Mouse (Mus musculus) embryo, embryonic 11.5 days (tissue): ENCODE measurements at regions not wholly inside any gene's neighbourhood (a gene's known extent, or its start where the extent isn't known, plus 50 kb on each side); places are given as distances from the start of the nearest gene placed in this dataset.

Experiments used
- DNase-seq: peaks from one replicate; pipeline ENCODE4 v3.0.0-alpha.2; 2012; ENCODE audit warnings: low read depth, low spot score

DNA sequence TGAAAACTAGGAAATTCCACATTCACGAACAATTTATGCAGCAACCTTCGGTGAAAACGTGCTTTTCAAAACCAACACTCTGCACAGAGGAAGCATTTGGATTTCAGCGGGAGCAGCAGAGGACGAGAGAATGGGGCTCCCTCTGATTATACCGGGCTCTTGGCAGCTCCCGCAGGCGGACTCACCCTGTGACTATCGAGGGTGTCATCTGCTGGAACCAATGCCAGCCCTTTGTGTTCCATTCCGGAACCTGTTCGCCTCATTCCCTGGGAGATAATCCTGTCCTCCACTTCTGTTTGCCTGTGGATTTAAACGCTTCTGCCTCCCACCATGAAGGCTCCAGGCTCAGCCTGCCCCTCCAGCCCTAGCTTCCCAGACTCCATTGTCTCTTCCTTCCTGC, 77.1 kb downstream of the Utp18 start:
- DNase-seq: no peak

DNA sequence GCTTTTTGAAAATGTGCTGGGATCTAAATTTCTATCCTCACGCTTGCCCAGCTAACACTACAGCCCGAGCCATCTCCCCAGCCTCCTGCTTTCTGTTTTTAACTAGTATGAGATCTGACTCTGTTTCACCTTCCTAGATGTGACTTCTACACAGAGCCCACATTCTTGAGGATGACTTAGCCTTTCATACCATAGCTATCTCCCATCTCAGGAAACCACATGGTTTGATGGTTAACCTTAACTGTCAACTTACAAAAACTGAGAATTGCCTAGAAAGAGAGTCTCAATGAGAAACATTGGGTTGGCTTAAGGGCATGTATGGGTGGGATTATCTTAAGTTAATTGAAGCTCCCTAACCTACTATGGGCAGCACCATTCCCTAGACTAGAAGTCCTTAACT, 78.4 kb downstream of the Utp18 start:
- DNase-seq: no peak

DNA sequence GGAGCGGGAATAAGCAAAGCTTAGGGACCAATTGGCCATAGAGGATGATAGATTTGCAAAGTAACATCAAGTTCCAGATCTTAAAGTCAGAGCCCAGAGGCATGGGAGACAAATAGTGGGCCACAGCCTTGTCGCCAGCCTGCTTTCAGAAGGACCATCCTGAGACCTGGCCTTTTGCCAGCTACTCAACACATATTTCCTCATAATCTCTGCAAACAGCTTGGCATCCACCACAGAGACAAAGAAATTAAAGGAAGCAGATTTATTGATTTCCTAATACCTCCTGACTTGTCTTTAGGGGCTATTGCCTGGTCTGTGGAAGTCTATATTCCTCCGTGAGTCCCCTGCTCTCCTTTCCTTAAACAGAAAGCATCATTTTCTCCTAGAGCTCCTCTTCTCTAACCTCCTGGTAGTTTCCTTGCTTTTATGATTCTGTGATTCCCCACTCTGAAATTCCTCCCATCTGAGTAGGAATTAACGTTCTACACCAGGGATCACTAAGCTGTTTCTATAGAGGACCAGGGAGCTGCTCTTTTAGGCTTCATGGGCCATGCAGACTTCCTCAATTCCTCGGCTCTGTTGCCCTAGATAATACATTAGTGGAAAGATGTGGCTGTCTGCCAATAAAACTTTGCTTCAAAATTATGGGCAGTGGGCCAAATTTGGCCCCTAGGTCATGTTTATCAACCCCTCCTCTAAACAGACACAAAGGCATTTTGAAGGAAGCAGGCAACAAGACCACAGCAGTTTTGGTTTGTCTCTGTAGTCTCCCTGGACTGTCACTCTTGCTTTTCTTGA, 114.2 kb downstream of the Utp18 start:
- DNase-seq: no peak

DNA sequence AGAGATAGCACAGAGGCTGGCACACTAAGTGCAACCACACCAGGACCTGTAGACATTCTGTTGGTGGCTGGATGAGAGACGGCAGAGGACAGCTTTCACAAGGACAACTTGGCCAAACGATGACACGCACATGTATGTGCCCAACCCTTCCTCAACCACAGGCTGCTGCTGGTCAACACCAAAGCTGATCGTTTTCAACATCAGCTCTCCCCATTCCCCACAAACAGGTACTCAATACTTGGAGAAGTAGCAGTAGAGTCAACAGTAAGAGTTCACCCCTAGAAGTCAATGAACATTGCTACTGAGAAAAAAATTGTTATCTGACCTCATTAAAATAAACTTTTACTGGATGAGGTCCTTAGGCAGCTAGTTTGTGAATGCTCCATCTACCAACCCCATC, 119.6 kb downstream of the Utp18 start:
- DNase-seq: no peak

DNA sequence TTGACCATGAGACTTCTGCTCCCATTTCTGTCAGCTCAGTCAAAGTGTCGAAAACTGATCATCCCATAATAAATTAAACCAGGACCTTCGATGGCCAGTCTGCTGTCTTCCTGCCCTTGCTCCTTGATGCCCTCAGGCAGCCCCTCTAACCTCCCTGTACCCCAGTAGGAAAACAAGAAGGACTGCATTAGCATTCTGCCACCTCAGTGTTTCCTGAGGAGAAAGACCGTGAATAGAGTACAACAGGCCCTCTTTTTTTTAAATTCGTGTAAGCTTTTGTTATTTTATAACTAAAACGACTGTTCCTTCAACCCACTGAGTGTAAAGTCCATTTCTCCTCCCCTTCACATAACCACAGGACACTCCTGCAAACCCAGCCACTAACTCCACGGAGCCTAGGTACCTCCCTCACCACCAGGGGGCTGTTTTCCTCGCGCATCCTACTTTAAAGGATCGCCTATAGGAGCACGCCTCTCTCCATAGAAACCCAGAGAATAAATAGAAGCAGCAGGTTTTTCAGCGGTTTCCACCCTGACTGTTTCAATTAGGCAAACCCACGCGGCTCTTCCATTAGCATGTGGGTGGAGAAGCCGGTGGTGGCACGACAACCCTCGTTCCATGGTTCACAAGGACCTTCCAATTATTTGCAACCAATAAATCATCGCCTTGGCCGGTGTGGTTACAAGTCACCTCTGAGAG, 122.6 kb downstream of the Utp18 start:
- DNase-seq: peak; percentile 45

DNA sequence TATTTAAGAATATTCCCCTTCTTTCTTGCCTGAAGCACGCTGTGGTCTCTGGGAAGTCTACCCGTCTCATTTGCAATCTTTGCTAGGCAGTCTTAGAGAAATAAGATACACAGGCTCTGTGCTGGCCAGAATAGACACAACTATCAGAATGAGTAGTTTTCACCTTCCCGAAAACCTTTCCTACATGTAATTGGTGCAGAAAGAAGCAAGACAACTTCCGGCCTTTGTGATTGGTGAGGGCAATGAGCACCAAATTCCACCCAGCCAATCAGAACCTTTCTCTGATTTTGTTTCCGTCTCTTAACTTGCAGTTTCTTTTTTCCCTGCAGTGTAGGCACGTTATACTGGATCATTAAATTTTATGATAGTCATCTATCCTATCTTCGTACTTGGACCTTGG, 127.7 kb downstream of the Utp18 start:
- no peak for DNase-seq

DNA sequence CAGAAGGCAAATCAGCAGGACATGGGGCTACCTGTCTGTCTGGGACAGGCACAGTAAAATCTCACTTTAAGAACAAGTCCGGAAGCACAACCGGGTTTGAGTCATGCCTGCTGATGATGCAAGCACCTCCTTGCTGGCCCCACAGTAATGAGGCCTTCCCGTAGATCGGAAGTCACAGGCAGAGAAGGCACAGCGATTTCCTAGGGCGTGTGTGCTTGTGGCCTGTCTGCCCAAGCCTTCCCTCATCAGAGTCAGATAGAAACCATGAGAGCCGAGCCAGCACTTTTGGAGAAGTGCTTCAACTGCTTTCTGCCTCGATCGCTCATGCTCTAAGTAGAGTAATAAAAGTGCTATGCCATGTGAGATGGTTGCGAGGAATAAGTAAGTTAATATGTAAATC, 148.9 kb downstream of the Utp18 start:
- no peak for DNase-seq

DNA sequence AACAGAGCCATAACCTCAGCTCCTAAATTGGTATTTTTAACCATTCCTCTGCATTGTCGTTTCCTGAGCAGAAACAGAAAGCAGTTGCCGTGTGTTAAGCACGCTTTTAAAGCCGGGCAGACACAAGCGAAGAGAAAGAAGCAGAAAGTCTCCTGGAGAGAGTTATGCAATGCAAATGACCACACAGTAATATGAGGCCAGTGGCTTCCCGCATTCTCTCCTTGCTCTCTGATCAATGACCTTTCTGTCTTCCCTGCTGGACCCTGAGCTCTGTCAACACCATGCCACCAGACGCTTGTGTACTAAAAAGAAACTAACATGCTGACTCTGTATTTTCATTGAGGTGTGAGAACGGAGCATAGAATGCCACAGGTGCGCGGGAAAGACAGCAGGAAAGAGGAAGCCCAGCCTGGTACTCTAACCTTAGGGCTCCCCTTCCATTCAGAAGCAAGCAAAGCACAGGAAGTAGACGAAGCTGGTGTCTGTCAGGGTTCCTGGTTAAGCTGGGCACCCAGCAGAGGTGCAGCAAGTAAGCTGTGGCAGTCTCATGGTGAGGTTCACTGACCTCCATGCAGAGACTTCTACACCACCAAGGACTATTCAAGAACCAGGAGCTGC, 151.9 kb downstream of the Utp18 start:
- DNase-seq: peak; percentile 1

DNA sequence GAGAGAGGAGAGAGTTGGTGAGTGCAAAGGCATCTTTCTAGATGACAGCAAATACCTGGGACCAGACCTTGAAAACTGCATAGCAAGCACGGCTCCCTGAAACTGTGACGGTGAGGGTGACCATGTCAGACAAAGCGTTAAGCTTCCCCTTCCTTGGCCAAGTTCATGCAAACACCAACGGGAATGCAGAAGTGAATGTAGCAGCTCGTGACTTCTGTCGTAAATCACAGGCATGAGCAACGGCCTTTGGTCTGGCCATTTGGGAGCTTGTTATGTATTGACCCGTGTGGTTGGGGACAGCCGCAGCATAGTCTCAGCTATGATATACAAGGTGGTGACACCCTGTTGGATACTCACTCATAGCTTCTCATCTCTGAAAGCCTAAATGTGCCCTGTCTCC, 156.4 kb downstream of the Utp18 start:
- DNase-seq: no peak

DNA sequence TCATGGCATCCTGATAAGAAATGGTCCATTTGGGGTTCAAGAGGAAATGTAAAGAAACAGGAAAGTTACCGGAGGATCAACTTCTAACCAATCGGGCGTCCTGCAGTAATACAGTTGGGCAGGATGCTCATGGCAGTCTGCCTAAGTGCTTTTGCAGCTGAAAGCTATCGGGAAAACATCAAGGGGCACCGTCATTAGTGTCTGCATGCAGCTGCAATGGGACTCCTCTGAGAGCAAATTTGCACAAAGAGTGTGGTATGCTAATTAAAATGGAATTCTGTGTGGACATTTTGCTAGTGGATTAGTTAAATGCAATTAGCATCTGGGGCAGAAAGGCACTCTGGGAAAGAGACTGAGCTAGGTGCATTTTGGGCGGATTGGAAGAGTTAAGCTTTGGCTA, 160.3 kb downstream of the Utp18 start:
- DNase-seq: no peak

DNA sequence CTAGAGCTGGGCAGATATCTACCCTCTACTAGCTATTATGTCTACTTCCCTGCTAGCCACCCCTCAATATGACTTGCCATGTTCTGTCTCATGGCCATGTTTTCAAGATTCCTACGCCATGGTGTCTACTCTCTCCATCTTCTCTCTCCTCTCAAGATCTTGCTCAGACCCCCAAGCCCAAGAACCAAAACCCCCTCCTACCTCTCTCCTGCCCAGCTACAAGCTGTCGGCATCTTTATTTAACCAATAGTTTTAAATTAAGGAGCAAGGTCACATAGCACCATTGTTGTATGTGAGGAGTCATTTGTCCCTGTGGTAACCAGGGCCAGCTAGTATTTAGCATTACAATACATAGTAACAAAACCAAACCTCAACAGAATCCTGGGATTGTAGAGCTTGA, 166.4 kb downstream of the Utp18 start:
- DNase-seq: no peak

DNA sequence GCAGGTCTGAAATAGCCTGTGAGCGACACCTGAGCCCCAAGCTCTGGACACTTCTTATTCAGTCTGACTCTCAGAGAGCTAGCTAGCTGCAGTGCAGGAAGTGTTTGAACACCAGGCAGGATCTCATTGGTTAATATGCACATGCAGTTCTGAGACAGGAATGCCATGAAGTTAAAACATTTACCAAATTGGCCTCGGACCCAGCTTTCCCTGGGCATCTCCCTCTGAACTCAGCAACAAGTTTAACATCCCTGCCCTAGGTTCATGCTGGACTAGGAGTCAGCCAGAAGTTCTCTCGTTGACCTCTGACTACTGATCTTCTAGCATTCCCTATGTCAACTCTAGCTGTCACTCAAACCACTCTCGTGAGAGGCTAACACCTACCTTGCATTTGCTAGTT, 175.9 kb downstream of the Utp18 start:
- no peak for DNase-seq

DNA sequence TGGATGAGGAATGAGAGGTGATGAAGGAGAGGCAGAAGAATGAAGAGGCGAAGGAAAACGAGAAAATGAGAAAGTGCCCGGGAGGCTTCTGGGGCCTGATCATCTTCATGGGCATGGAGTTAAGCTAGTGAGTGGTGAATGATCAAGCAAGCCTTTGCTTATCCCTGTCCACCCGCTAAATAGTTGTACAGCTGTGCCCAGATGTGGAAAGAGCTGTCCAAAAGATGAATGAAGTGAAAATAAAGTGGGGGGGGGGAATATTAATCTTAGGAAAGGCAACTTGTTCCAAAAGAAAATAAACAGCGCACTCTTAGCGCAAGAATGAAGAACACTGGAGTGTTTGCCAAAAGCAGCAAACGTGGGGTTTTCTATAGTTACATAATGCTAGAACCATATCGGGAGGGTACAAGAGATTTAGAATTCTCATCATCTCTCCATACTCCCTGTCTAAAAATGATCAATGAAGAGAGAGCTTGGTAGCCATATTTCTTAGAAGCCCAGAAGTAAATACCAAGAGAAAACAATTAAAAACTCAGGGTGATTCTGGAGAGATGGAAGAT, 188.5 kb downstream of the Utp18 start:
- DNase-seq: no peak

DNA sequence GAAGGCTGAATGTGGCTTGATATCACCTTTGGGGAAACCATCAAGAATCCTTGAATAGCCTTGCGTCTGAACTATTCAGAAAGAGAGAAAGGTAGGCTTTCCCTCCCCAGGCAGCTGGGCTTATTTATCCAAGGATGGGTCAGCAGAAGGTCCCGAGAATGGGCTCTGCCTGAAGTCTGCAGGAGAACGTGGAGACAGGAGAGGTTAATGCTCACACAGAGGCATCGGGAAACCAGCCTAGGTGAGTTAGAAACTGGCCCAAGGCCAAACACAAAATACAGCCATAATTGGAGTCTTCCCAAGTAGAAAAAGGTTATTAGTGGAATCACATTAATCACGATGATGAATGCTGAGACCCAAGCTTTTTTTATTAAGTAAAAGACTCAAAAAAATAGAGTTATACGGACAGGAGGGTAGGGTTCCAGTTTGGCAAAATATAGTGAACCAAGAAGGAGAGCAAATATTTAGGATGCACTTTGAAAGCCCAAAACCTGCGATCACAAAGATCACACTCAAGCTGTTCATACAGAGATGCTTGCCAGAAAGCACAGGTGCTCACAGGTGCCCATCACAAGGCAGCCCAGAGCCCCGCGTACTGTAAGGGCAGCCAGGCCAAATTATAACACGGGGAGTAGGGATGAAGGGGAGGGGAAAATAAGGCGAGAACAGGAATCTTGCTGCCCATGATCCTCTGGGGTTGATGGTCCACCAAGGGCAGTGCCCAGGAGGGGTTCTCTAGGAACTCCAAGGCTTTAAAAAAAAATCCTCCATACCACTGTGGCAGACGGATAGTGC, 189.3 kb downstream of the Utp18 start:
- DNase-seq: no peak

DNA sequence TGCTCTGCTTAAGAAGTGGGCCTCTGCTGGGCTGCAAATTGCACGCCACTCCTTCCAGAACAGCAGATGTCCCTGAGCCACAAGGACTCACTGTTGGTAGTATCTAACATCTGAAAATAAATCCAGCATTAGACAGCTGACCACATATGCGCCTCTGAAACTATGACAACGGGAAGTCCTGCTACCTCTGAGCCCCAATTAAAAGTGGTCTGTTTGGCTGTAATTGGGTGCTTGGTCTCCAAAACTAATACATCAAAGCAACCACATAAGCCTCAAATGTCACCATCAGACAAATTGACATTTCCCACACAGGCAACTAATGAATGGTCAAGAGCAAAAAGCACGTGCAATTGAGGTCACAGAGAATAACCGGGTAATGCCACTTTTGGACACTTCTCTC, 201.9 kb downstream of the Utp18 start:
- no peak for DNase-seq

DNA sequence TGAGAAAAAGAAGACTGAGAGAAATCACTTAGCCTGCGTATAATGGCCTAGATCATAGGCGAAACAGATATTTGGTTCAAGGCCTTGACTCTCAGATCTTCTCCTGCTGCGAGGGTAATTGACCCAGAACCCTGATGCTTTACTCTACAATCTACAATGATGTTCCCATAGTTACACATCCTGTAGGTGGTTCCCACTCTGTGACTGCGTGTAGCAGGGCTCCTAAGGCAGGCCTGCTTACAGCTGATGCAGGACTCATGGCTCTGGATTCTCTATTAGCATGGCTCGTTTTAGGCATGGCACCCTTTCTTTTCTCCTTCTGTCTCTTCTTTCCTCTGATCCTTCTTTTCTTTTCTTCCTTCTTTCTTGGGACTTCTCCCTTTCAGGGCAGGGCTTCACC, 209.3 kb downstream of the Utp18 start:
- no peak for DNase-seq

DNA sequence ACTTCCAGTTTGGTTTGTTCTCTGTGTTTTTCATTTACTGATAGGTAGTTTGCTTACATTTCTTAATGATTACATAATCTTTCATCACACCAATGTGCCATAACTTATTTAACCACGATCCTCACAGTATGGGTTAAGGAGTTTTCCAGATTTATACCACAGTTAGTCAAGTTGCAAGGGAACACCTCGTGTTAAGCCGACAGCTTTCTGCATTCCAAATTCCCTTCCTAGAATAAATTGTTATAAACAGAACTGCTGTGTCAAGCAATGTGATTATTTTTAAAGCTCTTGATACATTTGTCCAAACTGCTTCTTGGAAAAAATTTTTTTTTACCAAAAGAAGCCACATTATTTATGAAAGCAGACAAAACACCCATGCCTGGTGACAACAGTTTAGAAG, 213.5 kb downstream of the Utp18 start:
- DNase-seq: no peak

DNA sequence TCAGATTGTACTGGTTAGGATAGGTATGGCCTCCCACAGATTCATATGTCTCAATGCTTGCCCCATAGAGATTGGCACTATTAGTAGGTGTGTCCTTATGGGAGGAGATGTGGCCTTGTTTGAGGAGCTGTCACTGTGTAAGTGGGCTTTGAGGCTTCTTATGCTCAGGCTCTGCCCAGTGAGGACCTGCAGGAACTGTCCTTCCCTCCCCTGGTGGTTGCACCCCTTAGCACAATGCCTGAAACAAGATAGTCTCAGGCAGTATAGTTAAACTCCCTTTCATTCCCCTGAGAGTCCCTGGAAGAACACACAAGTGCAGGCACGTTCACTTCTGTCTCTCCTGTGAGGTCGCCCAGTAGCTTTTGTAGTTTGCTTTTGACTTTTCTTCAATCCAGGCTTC, 223.9 kb downstream of the Utp18 start:
- DNase-seq: no peak

DNA sequence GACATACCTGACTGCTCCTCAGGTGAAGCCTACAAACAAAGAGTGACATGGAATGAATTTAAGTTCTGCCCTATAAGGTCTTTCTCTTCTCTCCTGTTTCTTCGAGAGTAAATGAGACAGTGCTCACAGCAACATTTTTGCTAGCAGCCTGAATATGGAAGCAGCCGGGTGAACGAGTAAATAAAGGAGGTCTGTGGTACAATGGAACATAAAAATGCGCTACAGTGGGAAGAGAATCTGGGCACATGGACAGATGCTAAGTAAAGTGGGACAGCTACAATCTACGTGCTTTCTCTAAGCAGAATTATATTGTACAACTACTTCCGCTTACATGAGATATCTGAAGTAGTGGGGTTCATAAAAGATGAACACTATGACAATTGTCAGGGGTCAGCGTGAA, 225.2 kb downstream of the Utp18 start:
- DNase-seq: no peak

DNA sequence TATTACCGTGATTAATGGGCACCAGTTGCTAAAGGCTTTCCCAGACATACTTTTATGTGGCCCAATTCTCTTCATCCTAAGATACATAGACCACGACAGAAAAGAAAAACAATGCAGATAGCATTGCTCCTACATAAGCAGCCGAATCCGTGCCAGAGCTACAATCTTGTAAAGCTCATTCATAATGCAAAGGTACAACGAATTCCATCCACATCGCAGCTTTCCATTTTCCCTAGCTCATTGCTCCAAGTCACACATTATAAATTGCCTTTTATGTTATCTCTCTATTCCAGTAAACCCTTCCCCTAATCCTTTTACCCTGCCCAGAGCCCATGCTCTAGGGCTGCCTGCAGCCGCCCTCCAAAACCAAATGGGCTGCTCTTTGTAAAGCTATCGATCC, 226.8 kb downstream of the Utp18 start:
- no peak for DNase-seq

DNA sequence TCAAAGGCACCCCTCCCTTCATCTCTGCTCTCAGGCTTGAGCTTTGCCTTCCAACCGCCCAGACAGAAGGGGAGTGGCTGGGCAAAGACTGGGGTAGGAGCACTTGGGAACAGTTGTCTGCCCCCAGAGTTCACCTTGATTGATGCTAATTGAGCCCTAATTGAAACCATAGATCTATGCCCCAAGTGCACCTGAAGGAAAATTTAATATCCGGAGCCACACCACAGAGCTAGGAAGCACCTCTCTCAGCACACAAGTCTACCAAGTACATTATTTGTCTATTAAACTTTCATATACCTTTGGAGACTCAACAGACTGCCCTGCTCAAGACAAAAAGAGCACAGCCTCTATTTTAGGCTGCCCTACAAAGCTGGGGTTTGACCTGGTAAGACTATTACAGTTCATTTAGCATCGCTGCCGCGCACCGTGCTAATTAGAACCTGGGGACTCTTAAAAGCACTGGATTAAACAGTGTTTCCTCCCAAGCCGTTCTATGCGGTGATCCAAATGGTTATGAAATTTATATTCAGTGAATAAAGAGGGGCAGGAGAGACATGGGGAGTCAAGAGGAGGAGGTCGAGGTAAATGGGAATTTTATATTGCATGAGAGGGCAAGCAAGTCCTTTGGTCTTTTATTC, 229.8 kb downstream of the Utp18 start:
- DNase-seq: no peak
